Mouse (Mus musculus) embryonic facial prominence, embryonic 13.5 days (tissue): Measurements from ENCODE around the gene Pon3. TPM values are rescaled to one million over a fixed set of nuclear protein-coding genes. Genes with fewer than 3 reads are reported as not detected.

Experiments used
- ATAC-seq: fragments of 200-750 bp; cut with Nextera tagmentation; 2 replicates; pipeline ENCODE4 v1.8.0; 2017; ENCODE audit warnings: low read depth; ENCODE audit not compliant: insufficient number of reproducible peaks, insufficient read depth, low FRiP score, low TSS enrichment
- H3K27ac ChIP-seq: fragments of 300-500 bp; sonication (generic); 2 replicates; pipeline ENCODE4 v1.5.1; 2015; ENCODE audit warnings: moderate library complexity, mild to moderate bottlenecking, inconsistent platforms
- H3K27me3 ChIP-seq: fragments of 300-500 bp; sonication (generic); 2 replicates; pipeline ENCODE4 v1.6.1; 2015; ENCODE audit warnings: mild to moderate bottlenecking, inconsistent platforms
- H3K36me3 ChIP-seq: fragments of 300-500 bp; sonication (generic); 2 replicates; pipeline ENCODE4 v1.6.1; 2015; ENCODE audit warnings: mild to moderate bottlenecking, inconsistent platforms
- H3K4me1 ChIP-seq: fragments of 300-500 bp; sonication (generic); 2 replicates; pipeline ENCODE4 v1.6.1; 2015; ENCODE audit warnings: inconsistent platforms
- H3K4me2 ChIP-seq: fragments of 300-500 bp; sonication (generic); 2 replicates; pipeline ENCODE4 v1.6.1; 2015; ENCODE audit warnings: moderate library complexity, mild to moderate bottlenecking, inconsistent platforms
- H3K4me3 ChIP-seq: fragments of 300-500 bp; sonication (generic); 2 replicates; pipeline ENCODE4 v1.5.1; 2015; ENCODE audit warnings: mild to moderate bottlenecking, inconsistent platforms
- H3K9ac ChIP-seq: fragments of 300-500 bp; sonication (generic); 2 replicates; pipeline ENCODE4 v1.6.1; 2015; ENCODE audit warnings: mild to moderate bottlenecking, inconsistent platforms
- H3K9me3 ChIP-seq: fragments of 300-500 bp; sonication (generic); 2 replicates; pipeline ENCODE4 v1.6.1; 2016; ENCODE audit warnings: inconsistent platforms
- WGBS: fragments of 180-500 bp; shearing (Covaris S2); methylation state at CpG from one replicate; pipeline ENCODE4 v1.1.7; 2015; ENCODE audit warnings: mixed read lengths; 5-methylcytosine and 5-hydroxymethylcytosine counted together
- polyA plus RNA-seq: library from polyadenylated mRNA; unstranded; fragments of >200 nt; fragmentation: Nextera tagmentation; extraction: Ambion mirVana; gene quantifications from 2 replicates; pipeline ENCODE4 v1.2.1, GENCODE M21; 2015

Gene Pon3
- polyA plus RNA-seq, 1 experiment from 2014 or later: 7.1 TPM

DNA sequence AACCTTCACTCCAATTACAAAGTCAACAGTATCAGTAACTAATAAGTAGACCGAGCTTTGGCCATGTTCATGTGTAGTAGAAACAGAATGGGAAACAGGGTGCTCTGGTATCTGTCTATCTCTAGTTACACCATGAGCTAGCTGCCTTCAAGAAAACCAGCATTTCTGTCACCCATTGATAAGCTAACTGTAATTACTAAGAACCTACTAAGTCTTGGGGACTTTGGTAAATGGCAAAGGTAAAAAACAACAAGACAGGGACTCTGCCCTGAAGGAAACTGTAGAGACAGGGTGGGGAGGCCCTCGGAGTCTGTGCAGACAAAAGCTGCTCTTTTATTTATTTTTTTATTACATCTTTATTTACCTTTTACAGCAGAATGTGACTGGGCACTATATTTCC lies 31.3 kb upstream of the Pon3 start:
- Histone ChIP-seq H3K9me3 (no peaks in the 10 kb centered on the region), H3K27me3 (no peaks in the 10 kb centered on the region), H3K4me3 (no peak overlapping the region), H3K36me3 (no peaks in the 10 kb centered on the region), H3K27ac (no peak overlapping the region), H3K9ac (no peak overlapping the region), H3K4me1 (peaks cover 12% of the 10 kb centered on the region; the same call in 1 of the 2 replicates), H3K4me2 (no peak overlapping the region)
- ATAC-seq: no peak
- WGBS: 68% methylated on average over 2 of the region's 2 CpGs

DNA sequence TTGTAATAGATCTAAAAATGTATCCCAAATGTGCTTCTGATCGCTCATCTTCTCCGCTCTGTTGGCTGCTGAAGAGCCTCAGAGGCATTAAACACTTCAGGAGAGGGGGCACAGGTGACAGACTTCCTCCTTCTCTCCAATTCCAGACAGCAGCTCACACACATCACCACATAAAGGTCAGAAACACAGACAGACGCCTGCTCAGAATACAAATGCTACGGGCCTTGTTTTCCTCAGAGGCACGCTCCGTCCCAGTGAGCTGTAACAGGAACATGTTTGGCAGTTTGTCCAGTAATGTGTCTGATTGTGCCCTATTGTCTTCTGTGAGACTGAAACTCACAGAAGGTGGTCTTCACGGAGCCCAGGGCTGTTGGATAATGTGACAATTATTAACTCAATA lies 26.3 kb upstream of the Pon3 start:
- Histone ChIP-seq H3K4me2 (no peak overlapping the region), H3K4me3 (no peak overlapping the region)

DNA sequence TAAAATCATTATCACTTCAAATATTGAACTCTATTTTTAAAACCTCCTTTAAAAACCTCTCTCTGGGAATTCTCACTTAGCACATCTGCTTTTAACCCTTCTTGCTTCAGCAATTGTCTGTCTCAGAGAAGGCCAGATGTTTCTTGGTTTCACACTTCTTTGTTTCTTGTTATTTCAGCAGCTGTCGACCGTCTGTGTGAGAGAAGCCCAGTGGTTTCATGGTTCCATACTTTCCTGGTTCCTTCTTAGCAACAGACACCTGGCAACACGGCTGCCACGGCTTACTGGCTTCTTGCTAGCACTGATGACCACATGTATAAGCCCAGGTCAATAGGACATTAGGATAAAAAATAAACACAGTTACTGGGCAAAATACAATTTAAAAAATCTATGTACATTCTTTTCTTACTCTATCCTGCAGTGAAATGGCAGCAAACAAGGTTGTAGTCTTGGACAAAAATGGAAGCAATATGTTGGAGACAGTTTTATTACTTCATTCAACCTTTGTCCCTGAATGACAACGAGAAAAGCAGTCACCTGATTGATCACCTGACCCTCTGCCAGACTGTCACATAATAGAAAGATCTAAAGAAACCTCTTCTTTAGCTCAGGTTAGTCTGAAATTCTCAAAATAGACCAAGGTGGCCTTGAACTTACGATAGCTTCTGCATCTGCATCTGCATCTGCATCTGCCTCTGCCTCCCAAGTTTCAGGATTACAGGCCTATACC lies 24.7 kb upstream of the Pon3 start:
- no peak overlapping the region for H3K4me2 ChIP-seq
- no peaks in the 10 kb centered on the region for H3K9me3 ChIP-seq
- no peak overlapping the region for H3K4me3 ChIP-seq
- 0 out of 2 replicates have a peak, but pooled peaks cover 2% of the 10 kb centered on the region for H3K4me1 ChIP-seq
- ATAC-seq: no peak
- H3K36me3 ChIP-seq: peaks cover 5% of the 10 kb centered on the region; the same call in 1 of the 2 replicates
- 54% methylated on average over 6 of the region's 6 CpGs for WGBS
- no peak overlapping the region for H3K9ac ChIP-seq
- H3K27ac ChIP-seq: no peak overlapping the region
- no peaks in the 10 kb centered on the region for H3K27me3 ChIP-seq

More for the DNA sequence above, 26.3 kb upstream of the Pon3 start:
- ATAC-seq: no peak
- H3K4me1 ChIP-seq: peaks cover 3% of the 10 kb centered on the region; the same call in 1 of the 2 replicates
- 77% methylated on average over 7 of the region's 7 CpGs for WGBS
- H3K9me3 ChIP-seq: no peaks in the 10 kb centered on the region
- no peaks in the 10 kb centered on the region for H3K27me3 ChIP-seq
- no peak overlapping the region for H3K9ac ChIP-seq
- no peak overlapping the region for H3K27ac ChIP-seq
- H3K36me3 ChIP-seq: no peaks in the 10 kb centered on the region

DNA sequence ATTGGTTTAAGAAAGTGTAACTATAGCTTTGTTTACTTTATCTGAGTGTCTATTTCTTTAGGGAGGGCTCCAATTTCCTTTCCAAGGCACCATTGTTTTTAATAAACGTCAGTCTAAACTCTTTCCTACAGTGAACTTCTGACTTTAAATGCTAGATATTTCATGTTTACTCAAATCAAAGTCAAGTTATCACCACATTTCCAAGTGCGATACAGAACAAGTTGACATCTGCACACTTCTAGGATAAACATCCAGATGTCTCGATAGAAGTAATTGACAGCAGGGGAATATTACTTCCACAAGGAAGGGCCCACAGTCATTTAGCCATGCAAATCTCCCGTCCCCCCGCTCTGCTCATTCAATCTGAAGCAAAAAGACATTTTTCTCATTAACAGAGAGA lies 21.9 kb upstream of the Pon3 start:
- no peak overlapping the region for H3K9ac ChIP-seq
- 0 out of 2 replicates have a peak, but pooled peaks cover 2% of the 10 kb centered on the region for H3K4me1 ChIP-seq
- no peak overlapping the region for H3K4me2 ChIP-seq
- WGBS: 29% methylated on average over 5 of the region's 5 CpGs
- H3K36me3 ChIP-seq: peaks cover 5% of the 10 kb centered on the region; the same call in 1 of the 2 replicates
- no peak overlapping the region for H3K4me3 ChIP-seq
- H3K27ac ChIP-seq: no peak overlapping the region
- no peaks in the 10 kb centered on the region for H3K27me3 ChIP-seq
- H3K9me3 ChIP-seq: no peaks in the 10 kb centered on the region
- no peak for ATAC-seq

DNA sequence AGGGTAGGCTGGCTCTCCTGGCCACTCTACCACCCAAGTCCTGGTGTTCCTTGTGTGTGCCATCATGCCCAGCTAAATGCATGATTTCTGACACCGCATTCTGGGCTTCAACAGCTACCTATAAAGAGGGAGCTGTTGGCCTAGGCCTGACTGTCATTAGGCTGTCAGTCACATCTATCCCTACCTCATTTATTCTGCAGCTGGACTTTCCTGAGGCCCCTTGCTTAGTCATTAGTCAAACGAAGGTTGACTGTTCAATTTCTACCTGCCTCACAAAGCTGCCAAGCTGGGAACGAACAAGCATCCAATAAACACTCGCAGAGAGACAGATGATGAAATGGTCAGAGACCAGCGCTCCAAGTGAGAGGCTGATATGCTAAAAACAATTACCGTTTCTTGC lies 13.6 kb upstream of the Pon3 start:
- Histone ChIP-seq H3K4me3 (no peak overlapping the region), H3K27me3 (no peaks in the 10 kb centered on the region), H3K9ac (no peak overlapping the region), H3K4me2 (no peak overlapping the region), H3K9me3 (no peaks in the 10 kb centered on the region), H3K27ac (no peak overlapping the region), H3K36me3 (peaks cover 6% of the 10 kb centered on the region; the same call in 1 of the 2 replicates), H3K4me1 (no peaks in the 10 kb centered on the region)
- WGBS: 81% methylated on average over 6 of the region's 6 CpGs
- ATAC-seq: no peak

DNA sequence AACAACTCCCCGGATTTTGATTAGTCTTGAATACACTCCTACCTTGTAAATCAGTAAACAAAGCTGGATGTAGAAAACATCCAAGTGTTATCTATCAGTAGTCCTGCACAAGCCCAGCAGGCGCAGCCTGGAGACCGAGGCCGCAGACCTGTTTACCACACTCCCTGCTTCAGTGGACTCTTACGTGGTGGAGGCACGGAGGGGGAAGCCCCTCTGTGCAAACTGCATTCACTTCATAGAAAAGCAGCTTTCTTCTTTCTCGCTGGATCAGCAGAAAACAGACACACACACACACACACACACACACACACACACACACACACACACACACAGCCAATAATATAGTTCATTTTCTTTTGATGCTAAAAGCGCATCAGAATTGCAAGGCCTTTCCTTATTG lies 8.7 kb upstream of the Pon3 start:
- WGBS: 71% methylated on average over 8 of the region's 8 CpGs
- H3K4me3 ChIP-seq: no peak overlapping the region
- no peaks in the 10 kb centered on the region for H3K9me3 ChIP-seq
- no peak overlapping the region for H3K27ac ChIP-seq
- H3K4me2 ChIP-seq: no peak overlapping the region
- H3K36me3 ChIP-seq: no peaks in the 10 kb centered on the region
- H3K4me1 ChIP-seq: no peaks in the 10 kb centered on the region
- no peak for ATAC-seq
- H3K9ac ChIP-seq: no peak overlapping the region
- no peaks in the 10 kb centered on the region for H3K27me3 ChIP-seq

DNA sequence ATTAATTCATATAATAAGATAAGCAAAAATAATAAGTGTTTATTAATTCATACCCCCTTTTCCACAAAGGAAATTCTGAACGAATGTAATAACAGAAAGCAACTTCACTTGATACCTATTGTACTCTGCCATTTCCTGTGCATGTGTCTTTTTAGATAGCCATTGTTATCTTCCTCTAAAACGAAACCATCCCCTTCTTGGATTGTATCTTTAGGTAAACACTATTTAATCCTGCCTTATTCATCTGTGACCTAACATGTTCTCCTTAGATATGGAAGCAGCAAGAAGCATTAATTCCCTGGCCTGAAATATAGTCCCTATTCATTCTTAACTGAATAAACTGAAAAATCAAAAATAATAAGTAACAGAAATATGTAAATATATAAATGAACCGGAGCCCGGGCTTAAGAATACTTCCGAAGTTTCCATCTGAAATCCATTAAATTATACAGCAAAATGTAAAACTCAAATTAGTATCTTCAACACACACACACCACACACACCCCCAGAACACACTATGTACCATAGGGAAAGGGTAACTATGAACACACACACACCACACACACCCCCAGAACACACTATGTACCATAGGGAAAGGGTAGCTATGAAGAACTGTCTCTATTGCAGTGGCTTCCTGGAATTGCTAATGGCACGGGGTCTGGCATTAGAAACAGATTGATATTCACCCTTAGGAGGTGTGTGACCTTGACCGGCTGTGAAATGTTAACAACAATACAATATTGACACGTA lies 7.3 kb upstream of the Pon3 start:
- H3K4me3 ChIP-seq: no peak overlapping the region
- no peak overlapping the region for H3K27ac ChIP-seq
- H3K36me3 ChIP-seq: no peaks in the 10 kb centered on the region
- H3K27me3 ChIP-seq: no peaks in the 10 kb centered on the region
- H3K4me2 ChIP-seq: no peak overlapping the region
- no peaks in the 10 kb centered on the region for H3K9me3 ChIP-seq
- H3K9ac ChIP-seq: no peak overlapping the region
- WGBS: 63% methylated on average over 8 of the region's 8 CpGs
- H3K4me1 ChIP-seq: no peaks in the 10 kb centered on the region
- no peak for ATAC-seq

DNA sequence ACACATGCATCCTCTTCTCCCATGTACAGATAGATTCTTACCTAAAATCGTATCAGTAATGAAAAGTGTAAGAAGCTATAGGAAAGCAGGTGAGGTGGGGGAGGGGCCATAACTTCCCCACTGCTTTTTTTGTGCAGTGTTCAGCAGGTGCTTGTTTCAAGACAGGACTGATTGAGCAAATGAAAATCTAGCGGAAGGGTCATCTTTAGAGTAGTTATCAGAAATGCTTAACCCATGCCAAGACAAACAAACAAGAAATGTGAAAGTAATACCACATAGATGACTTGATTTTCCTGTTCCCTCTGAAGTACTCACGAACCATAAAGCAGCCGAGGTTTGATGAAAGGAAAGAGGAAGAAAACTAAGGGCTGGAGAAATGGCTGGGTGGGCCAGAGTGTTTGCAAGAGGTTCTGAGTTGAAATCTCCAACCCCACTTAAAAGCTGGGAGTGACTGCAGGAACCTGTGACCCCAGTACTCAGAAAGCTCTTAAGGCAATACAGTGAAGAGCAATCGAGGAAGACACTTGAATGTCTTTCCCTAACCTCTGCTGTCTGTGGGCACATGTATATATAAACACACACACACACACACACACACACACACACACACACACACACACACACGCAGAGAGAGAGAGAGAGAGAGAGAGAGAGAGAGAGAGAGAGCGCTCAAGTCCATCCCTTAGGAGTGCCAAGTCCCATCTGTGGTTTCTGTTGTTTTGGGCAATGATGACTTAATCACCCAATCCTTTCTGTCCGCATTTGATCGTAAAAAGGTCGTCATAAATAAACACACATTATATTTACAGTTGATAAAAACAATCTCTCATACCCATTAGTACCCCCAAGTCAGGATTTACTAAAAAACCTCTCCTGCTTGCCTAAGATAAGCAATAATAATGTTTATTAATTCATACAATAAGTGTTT lies 6.5 kb upstream of the Pon3 start:
- Histone ChIP-seq H3K4me2 (no peak overlapping the region), H3K9ac (no peak overlapping the region), H3K4me3 (no peak overlapping the region), H3K4me1 (no peaks in the 10 kb centered on the region), H3K9me3 (no peaks in the 10 kb centered on the region), H3K27ac (no peak overlapping the region), H3K27me3 (no peaks in the 10 kb centered on the region), H3K36me3 (no peaks in the 10 kb centered on the region)
- WGBS: 80% methylated on average over 9 of the region's 10 CpGs
- no peak for ATAC-seq

DNA sequence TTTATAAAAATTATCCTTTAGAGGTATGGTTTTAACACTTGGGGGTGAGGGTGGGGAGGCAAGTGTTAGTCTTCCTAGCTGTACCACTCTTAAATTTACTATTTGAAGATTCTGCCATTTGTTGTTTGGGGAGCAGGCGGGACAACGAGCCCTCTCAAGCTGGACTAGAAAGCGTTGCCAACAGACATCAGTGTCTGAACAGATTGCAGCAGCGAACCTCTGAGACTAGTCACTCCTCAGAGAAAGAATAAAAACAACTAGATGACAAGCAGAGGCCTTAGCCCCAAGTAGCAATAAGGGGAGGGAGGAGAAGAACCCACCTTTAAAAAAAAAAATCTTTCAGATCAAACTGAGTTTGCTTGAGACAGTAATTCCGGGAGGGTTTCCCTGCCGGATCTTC lies 795 bp downstream of the Pon3 start:
- no peak for ATAC-seq
- Histone ChIP-seq H3K9me3 (no peaks in the 10 kb centered on the region), H3K9ac (no peak overlapping the region), H3K4me1 (peaks cover 9% of the 10 kb centered on the region; the same call in 1 of the 2 replicates), H3K4me2 (peak overlapping the region; percentile 62), H3K27me3 (no peaks in the 10 kb centered on the region), H3K4me3 (peak overlapping the region; percentile 39), H3K27ac (no peak overlapping the region), H3K36me3 (no peaks in the 10 kb centered on the region)
- WGBS: 58% methylated on average over 6 of the region's 6 CpGs

DNA sequence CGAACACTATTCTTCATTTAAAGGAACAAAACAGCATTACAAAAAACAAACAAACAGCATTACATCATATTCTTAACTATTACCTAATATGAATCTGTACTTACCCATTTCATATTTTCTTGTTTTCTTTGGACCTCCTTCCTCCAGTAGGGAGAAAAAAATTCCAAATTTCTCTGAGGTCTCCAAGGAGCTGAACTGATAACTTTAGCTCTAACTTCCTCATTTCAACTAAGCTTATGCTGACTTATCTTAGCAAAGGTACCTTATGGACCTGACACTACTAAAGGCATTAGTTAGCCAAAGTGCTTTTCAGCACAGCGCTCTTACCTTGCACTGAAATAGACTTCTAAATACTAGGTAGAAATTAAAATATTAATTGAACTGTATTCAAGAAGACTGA lies 1.2 kb downstream of the Pon3 start:
- no peak overlapping the region for H3K4me3 ChIP-seq
- no peaks in the 10 kb centered on the region for H3K9me3 ChIP-seq
- ATAC-seq: no peak
- H3K36me3 ChIP-seq: no peaks in the 10 kb centered on the region
- H3K4me2 ChIP-seq: no peak overlapping the region
- no peak overlapping the region for H3K9ac ChIP-seq
- no peaks in the 10 kb centered on the region for H3K27me3 ChIP-seq
- no peak overlapping the region for H3K27ac ChIP-seq
- WGBS: 85% methylated on average over 2 of the region's 2 CpGs
- peaks cover 9% of the 10 kb centered on the region; the same call in 1 of the 2 replicates for H3K4me1 ChIP-seq

DNA sequence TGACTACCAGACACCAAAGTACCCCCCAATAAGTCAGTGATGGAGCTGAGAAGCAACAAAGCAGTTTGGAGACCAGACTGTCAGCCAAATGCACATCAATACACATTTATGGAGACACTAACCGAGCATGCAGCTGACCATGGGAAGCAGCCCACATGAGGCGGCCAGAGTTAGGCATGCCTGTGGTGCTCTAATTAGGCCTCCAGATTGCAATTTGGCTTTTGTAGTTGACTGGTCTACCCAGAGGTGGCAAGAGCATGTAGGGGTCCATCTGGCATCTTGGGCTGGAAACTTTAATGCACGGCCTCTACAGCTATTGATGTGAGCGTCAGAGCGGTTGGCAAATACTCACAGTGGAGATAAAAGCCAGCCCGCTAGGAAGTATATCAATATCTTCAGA lies 10.2 kb downstream of the Pon3 start:
- no peak overlapping the region for H3K4me2 ChIP-seq
- no peaks in the 10 kb centered on the region for H3K9me3 ChIP-seq
- 95% methylated on average over 6 of the region's 6 CpGs for WGBS
- no peak overlapping the region for H3K9ac ChIP-seq
- H3K27ac ChIP-seq: no peak overlapping the region
- no peaks in the 10 kb centered on the region for H3K4me1 ChIP-seq
- no peak overlapping the region for H3K4me3 ChIP-seq
- H3K27me3 ChIP-seq: no peaks in the 10 kb centered on the region
- H3K36me3 ChIP-seq: no peaks in the 10 kb centered on the region
- no peak for ATAC-seq
